Mouse (Mus musculus): ENCODE measurements at regions not wholly inside any gene's neighbourhood (a gene's known extent, or its start where the extent isn't known, plus 50 kb on each side); places are given as distances from the start of the nearest gene placed in this dataset.

- no peak for DNase-seq (ENCODE audit: low spot score in 2 of 2)
- intact Hi-C loops (cut with DNase I), result no loop called here
Observed at GRCm38 (mm10) chr3:116197966-116198365, 55.3 kb downstream of the Gpr88 start.

DNA sequence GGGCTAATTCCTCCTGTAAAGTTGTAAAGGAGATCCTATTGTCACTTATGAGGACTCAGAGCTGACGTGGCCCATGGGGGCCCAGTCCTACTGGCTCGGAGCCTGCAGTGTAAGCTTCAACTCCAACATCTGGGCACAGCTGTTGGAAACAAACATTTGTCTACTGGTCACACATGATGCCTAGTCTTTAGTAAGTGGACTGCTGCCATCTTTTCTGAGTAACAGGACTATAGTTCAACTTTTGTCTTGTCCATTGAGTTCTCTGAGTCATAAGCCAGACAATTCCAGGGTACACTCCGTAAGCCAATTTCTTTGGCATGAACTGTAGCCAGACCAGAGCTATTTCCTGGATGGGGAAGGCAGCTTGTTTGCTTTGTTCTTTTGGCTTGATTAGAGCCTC lies 58.6 kb downstream of the Gpr88 start:
- intact Hi-C loops (cut with DNase I), result no loop called here
- DNase-seq (ENCODE audit: low spot score in 2 of 2), result no peak

DNA sequence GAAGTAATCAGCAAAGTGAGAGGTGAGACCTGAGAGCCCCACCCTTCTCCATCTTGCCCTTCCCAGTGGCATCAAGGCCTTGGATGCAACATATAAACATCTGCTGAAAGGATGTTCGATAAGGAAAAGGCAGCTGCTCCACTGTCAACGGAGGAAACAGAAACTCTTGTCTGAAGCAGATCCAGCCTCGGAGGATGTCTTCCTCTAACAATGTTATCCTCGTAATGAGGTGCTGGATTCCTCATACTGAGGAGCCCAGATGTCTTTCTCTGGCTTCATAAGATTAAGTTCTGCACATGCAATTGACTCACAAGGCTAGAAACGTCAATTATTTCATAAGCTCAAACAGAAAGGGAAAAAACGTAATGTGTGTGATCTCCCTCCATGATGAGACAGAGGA lies 61.8 kb upstream of the Vcam1 start:
- DNase-seq (ENCODE audit: low spot score in 2 of 2), result no peak
- intact Hi-C loops (cut with DNase I), result no loop called here

DNA sequence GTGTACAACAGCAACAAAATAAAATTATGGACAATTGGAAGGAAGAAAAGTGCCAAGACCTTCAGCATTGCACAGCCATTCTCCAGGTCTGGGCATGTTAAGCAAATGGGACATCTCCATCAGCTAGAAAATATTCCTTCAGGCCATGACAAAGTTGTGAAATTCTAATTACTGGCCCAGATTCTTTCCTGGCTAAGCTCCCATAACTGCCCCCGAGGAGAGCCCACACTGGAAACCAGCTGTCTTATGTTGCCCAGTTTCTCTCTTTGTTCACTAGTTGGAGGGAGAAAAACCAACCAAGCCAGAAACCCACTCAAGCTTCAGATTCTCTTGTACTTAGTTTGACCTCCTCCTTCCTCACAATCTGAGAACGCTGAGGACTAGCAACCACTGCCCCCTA lies 61.2 kb upstream of the Vcam1 start:
- intact Hi-C loops (cut with DNase I), result no loop called here
- peak; percentile 15 to 24 for DNase-seq (ENCODE audit: low spot score in 2 of 2)

DNA sequence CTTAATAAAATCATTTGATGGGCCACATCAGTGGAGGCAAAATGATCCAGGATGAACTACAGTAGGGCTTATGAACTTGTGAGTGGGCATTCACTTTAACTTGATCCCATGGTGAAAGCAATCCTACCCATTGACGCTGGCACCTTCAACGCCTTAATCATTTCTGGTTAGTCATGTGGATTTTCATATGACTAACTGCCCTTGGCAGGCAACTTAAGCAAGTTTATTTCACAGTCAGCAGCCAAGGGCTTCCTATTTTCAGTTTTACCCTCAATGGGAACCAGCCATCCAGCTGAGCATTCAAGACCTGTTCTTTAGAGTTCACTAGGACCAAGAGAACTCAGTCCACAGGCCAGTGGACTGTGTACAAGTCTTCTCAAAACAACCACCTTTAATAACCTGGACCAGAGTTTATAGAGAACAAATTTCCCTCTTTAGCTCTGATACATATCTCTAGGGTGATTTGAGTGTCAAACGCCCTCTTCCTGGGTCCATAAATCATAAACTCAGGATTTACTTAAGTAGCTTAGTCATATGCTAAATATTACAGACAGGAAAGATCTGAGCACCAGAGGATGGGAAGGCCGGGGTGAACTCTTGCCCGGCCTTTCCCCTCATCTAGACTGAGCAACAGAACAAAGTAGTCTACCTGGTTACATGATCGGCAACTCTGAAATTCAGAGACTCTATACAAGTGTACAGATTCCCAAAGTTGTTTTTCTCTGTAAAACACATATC lies 60.0 kb upstream of the Vcam1 start:
- intact Hi-C loops (cut with DNase I), result no loop called here
- no peak for DNase-seq (ENCODE audit: low spot score in 2 of 2)

DNA sequence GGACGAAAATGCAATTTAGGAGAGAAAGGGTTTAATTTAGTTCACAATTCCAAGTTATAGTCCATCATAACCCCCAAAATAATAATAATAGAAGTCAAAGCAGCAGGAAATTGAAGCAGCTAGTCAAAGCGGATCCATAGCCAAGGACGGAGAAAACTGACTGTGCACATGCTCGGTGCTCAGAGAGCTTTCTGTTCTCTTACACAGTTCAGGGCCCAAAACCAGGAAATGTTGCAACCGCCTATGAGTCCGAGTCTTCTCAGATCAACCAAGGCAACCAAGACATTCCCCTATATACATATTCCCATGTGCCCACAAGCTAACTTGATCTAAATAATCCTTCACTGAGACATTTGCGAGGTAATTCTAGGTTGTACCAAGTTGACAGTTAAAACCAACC lies 55.7 kb upstream of the Vcam1 start:
- no peak for DNase-seq (ENCODE audit: low spot score in 2 of 2)
- intact Hi-C loops (cut with DNase I), result no loop called here

- no peak for DNase-seq (ENCODE audit: low spot score in 2 of 2)
- intact Hi-C loops (cut with DNase I), result no loop called here
Observed at GRCm38 (mm10) chr3:116184443-116184842, 55.0 kb upstream of the Vcam1 start.

- intact Hi-C loops (cut with DNase I), result no loop called here
- no peak for DNase-seq (ENCODE audit: low spot score in 2 of 2)
Observed at GRCm38 (mm10) chr3:116180341-116180885, 50.9 kb upstream of the Vcam1 start.

Data from left cerebral cortex, postnatal 14 days (tissue).